Mouse (Mus musculus): ENCODE measurements around the gene Taf4. TPM values are rescaled to one million over a fixed set of nuclear protein-coding genes. Genes with fewer than 3 reads are reported as not detected.

Taf4 gene
- total RNA-seq, 2 experiments from 2014 or later = 7.6 to 7.7 TPM

GRCm38 (mm10) chr2:179986437-179987022, 10.1 kb upstream of the Taf4 start:
- DNase-seq = no peak
- intact Hi-C loops (cut with DNase I; ENCODE audit: low total_unique reads) = no loop called here

GRCm38 (mm10) chr2:179985695-179986094, 9.2 kb upstream of the Taf4 start:
- intact Hi-C loops (cut with DNase I; ENCODE audit: low total_unique reads) = no loop called here
- no peak for DNase-seq

- intact Hi-C loops (cut with DNase I; ENCODE audit: low total_unique reads) = loop anchor here (5.0 kb wide), 1 partner anchor 37 kb away; the partner anchor contains the start of gene Lsm14b
- DNase-seq = no peak
Observed at GRCm38 (mm10) chr2:179984830-179985229, 8.4 kb upstream of the Taf4 start.

- DNase-seq = no peak
- intact Hi-C loops (cut with DNase I; ENCODE audit: low total_unique reads) = loop anchor here (5.0 kb wide), 1 partner anchor 40 kb away; the partner anchor contains the start of gene Lsm14b
Observed at GRCm38 (mm10) chr2:179982715-179983114, 6.3 kb upstream of the Taf4 start.

- DNase-seq = no peak
- intact Hi-C loops (cut with DNase I; ENCODE audit: low total_unique reads) = loop anchor here (5.0 kb wide), 1 partner anchor 42 kb away; the partner anchor contains the start of gene Lsm14b
Observed at GRCm38 (mm10) chr2:179980616-179981015, 4.2 kb upstream of the Taf4 start.

- intact Hi-C loops (cut with DNase I; ENCODE audit: low total_unique reads) = loop anchor here (5.0 kb wide), 1 partner anchor 42 kb away; the partner anchor contains the start of gene Lsm14b
- DNase-seq = peak; percentile 45
Observed at GRCm38 (mm10) chr2:179979836-179980235, 3.4 kb upstream of the Taf4 start.

GRCm38 (mm10) chr2:179978250-179978649, 1.8 kb upstream of the Taf4 start:
- intact Hi-C loops (cut with DNase I; ENCODE audit: low total_unique reads) = no loop called here
- no peak for DNase-seq

GRCm38 (mm10) chr2:179977344-179978025, 1.0 kb upstream of the Taf4 start:
- DNase-seq = no peak
- intact Hi-C loops (cut with DNase I; ENCODE audit: low total_unique reads) = no loop called here

- intact Hi-C loops (cut with DNase I; ENCODE audit: low total_unique reads) = no loop called here
- no peak for DNase-seq
Observed at GRCm38 (mm10) chr2:179976295-179976627, 185 bp downstream of the Taf4 start.

- DNase-seq = no peak
- intact Hi-C loops (cut with DNase I; ENCODE audit: low total_unique reads) = no loop called here
Observed at GRCm38 (mm10) chr2:179975851-179976250, 595 bp downstream of the Taf4 start.

GRCm38 (mm10) chr2:179974651-179975471, 1.6 kb downstream of the Taf4 start:
- no peak for DNase-seq
- intact Hi-C loops (cut with DNase I; ENCODE audit: low total_unique reads) = no loop called here

GRCm38 (mm10) chr2:179973871-179974628, 2.4 kb downstream of the Taf4 start:
- intact Hi-C loops (cut with DNase I; ENCODE audit: low total_unique reads) = no loop called here
- no peak for DNase-seq

GRCm38 (mm10) chr2:179972406-179972805, 4.0 kb downstream of the Taf4 start:
- DNase-seq = no peak
- intact Hi-C loops (cut with DNase I; ENCODE audit: low total_unique reads) = no loop called here

- no peak for DNase-seq
- intact Hi-C loops (cut with DNase I; ENCODE audit: low total_unique reads) = no loop called here
Observed at GRCm38 (mm10) chr2:179971891-179972290, 4.6 kb downstream of the Taf4 start.

GRCm38 (mm10) chr2:179969137-179969536, 7.3 kb downstream of the Taf4 start:
- intact Hi-C loops (cut with DNase I; ENCODE audit: low total_unique reads) = loop anchor here (5.0 kb wide), 2 partner anchors 37 to 52 kb away; no protein-coding TSS in a partner anchor

GRCm38 (mm10) chr2:179967633-179968032, 8.8 kb downstream of the Taf4 start:
- intact Hi-C loops (cut with DNase I; ENCODE audit: low total_unique reads) = loop anchor here (5.0 kb wide), 2 partner anchors 35 to 50 kb away; no protein-coding TSS in a partner anchor

More at GRCm38 (mm10) chr2:179969137-179969536, 7.3 kb downstream of the Taf4 start:
- DNase-seq = no peak

GRCm38 (mm10) chr2:179961420-179961819, 15.0 kb downstream of the Taf4 start:
- intact Hi-C loops (cut with DNase I; ENCODE audit: low total_unique reads) = no loop called here
- DNase-seq = no peak

More at GRCm38 (mm10) chr2:179967633-179968032, 8.8 kb downstream of the Taf4 start:
- DNase-seq = no peak

- no peak for DNase-seq
- intact Hi-C loops (cut with DNase I; ENCODE audit: low total_unique reads) = no loop called here
Observed at GRCm38 (mm10) chr2:179960327-179960726, 16.1 kb downstream of the Taf4 start.

GRCm38 (mm10) chr2:179959391-179959790, 17.1 kb downstream of the Taf4 start:
- intact Hi-C loops (cut with DNase I; ENCODE audit: low total_unique reads) = no loop called here
- no peak for DNase-seq
